Mouse (Mus musculus): Measurements from ENCODE around the gene Prlh.

The Prlh gene

DNA sequence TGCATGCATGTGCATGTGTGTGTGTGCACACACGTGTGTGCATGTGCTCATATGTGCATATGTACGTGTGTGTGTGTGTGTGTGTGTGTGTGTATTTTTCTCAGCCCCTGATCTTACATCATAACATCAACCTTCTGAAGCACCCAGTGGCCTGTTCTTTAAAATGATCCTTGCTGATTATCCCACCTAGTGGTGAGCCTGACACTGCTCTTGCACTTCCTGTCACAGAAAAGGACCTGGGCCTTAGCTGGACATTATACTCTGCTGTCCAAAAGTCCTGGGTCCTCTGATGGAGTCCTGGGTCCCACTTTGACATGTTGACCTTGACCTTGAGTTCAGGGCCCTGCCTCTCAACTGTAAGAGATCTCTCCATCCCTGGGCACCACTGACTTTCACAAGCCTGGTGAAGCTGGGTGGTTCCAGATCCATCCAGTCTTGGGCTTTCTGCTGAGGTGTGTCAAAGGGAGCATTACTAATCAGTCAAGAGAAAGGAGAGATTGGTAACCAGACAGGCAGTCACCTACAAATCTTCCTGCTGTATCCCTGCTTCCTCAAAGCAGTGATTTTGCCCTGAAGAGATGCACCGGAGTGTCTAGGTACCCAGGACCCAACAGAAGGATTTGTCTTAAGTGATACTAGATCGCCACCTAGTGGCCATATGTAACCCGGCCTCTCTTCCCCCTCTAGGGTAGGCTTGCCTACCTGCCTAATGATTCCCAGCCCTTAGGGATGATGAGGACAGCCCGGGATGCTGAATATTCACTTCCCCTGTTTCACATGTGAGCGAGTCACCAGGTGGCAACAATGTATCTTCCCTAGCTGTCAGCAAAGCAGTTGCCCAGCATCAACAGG, 3.6 kb downstream of the Prlh start:
- peak; percentile 70 for DNase-seq

DNA sequence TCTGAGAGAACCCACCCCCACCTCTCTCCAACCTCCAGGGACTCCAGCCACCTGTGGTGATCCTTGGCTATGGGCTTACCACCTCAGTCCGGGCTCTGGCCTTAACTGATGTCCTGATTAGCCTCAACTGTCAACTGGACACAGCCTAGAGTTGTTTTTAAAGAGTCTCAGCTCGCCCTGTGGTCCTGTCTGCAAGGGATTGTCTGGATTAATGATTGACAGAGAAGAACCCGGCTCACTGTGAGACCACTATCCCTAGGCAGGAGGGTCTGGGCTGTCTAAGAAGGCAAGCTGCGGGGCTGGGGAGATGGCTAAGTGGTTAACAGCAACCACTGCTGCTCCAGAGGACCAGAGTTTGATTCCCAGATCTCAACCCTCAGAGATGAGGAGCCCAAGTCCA, 9.6 kb downstream of the Prlh start:
- no peak for DNase-seq

GRCm38 (mm10) chr1:90962994-90963393, 10.1 kb downstream of the Prlh start:
- DNase-seq: no peak

- DNase-seq: no peak
These were observed 14.7 kb downstream of the Prlh start for GRCm38 (mm10) chr1:90967583-90967982.

- DNase-seq: no peak
These were observed 15.7 kb downstream of the Prlh start for GRCm38 (mm10) chr1:90968649-90969048.

GRCm38 (mm10) chr1:90969347-90969784, 16.5 kb downstream of the Prlh start, which contains the start of gene Rab17:
TSS of gene Rab17 (minus strand) at chr1:90969661.
- DNase-seq: no peak

DNA sequence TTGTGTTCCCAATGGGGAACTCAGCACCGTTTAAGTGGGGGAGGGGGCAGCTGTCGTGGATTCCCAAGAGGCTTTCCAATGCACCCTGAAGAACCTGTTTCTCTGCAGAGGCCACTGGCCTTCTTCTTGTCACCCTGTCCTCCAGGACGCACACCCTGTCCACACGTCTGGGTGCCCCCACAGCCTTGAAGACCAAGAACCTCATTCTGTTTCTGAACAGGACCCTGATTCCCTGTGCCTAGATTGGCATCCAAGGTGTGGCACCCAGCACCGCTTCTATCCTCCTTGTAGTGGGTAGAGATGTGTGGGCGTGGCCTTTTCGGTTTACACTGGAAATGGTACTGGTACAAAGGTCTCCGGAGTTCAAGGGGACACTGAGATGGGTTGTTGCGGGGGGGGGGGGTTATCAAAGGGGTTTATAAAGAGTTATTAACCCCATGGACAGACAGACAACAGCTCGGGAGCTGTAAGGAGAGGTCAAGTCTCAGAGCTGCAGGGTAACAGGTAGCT, 17.0 kb downstream of the Prlh start:
- DNase-seq: no peak

DNA sequence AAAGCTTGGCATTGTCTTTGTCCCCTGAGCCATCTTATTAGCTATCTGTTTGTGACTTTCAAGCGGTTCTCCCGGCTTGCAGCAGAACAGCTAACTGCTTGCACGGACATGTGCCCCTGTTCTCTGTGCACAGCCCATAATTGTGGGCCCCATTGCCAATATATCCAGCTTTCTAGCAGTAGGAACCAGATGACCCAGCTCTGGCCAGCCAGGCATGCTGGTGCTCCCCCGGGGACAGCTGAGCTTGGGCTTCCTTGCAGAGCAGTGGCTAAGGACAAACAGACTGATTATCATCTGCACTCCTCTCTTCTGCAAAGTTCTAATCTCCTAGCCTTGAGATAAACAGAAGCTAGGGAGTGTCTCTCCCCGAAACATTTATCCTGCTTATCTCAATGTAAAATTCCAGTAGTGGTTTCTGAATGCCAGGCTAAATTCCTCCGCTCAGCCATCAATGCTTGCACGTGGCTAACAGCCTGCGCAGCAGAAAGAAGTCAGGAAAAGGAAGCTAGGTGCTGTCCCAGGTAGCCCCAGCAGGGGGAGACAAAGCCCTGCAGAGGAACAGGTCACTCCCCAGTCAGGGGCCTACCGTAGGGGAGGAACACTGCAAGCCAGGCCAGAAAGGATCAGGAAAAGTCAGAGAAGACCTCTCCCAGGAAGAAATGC, 20.1 kb downstream of the Prlh start:
- DNase-seq: peak; percentile 91

DNA sequence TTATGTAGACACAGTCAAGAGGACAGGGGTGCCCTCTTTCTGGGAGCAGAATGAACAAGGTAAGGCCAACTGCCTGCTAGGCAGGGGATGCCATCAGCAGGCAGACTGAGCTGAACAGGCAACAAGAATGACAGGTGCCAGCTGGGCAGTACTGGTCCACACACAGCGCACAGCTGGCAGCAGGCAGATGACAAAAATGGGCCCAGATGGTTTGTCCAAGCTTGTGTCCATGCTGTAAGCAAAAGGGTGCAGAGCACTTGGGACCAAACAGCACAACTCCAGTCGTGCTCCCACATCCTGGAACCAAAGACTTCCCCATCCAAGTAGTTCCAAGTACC, 20.6 kb downstream of the Prlh start:
- no peak for DNase-seq

DNA sequence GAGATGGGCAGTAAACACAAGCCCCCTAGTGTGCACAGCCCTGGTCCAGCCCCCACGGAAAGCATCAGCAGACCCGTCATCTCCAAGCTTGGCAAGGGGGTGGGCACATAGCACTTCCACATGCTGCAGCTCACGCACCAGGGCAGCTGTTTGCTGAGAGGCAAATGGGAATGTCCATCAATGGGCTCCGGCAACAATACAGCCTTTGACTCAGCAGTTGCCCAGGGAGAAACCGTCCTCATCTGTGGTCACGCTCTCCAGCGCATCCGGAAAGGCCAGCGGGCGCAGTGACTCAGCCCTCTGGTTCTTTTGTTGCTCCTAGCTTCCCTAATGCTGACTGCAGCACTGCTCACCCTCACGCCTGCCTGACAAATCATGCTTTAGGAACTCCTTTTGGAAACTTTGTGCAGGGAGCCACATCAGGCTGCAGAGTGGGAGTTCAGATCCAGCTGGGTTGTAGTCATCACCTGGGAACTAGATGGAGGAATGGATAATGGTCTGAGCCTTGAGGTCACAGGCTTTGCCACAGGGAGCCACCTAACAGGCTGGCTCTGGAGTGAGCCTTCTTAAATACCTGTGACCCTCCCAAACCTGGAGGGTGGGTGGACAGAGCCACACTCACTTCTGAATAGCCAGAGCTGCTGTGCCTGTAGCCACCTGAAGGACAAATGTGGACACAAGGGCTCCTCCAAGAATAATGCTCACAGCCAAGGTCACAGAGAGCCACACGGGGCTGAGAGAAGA, 22.2 kb downstream of the Prlh start:
- DNase-seq: no peak

DNA sequence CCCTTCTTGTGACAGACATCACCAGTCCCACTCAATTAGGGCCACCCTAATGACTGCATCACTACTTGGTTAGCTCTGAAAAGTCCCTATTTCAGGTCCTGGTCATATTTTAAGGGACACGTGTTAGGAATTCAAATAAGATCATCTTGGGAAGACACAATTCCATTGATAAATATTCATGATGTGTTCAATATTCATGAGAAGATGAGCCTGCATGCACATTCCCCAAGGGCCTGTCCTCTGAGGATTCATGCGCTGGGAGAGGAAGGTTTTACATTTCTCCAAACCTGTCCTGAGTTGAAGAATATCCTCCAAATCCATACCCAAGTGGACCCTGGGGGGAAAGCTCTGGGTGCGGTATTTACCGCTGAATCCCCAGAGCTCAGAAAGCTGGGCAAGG, 23.1 kb downstream of the Prlh start:
- no peak for DNase-seq

GRCm38 (mm10) chr1:90980638-90981330, 27.9 kb downstream of the Prlh start:
- no peak for DNase-seq

DNA sequence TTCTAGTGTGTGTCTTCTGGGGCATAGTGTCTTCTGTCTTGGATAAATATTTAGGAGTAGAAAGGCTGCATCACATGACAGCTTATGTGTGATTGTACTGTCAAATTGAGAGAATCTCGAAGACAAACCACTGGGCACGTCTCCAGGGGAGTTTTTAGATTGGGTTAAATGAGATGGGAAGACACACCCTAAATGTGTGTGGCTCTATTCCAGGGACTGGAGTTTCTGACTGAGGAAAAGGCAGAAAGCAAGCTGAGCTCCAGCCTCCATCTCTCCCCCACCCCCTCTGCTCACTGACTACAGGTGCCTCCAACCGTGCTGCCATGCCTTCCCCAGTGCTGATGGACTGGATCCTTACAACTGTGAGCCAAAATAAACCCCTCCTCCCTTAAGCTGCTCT, 28.4 kb downstream of the Prlh start:
- DNase-seq: no peak

DNA sequence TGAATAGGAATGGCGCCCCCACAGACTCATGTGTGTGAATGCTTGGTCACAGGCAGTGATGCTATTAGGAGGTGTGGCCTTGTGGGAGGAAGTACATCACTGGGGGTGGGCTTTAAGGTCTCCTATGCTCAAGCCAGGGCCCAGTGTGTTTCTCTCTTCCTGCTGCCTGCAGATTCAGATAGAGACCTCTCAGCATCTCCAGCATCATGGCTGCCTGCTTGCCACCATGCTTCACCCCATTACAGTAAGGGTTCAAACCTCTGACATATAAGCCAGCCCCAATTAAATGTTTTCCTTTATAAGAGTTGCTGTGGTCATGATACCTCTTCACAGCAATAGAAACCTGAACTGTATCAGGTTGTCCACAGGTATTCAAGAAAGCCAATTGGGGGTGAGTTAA, 43.0 kb downstream of the Prlh start:
- no peak for DNase-seq

GRCm38 (mm10) chr1:90997136-90997535, 44.2 kb downstream of the Prlh start:
- DNase-seq: no peak

DNA sequence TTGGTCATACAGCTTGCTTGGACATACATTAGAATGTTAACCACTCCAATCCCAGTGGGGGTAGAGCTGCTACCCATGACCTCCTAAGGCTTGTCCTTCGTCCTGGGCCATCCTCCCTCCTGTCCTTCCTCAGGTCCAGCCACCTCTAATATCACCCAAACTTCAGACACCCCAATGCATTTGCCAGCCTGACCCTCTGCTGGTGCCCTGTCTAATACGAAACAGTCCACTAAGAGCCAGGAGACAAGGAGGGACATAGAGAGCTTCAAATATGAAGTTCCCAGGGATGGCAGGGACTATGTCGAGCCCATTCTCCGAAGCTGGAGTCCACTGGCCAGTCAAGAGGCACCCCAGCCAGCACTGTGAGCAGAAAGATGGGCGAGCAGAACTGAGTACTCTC, 44.7 kb downstream of the Prlh start:
- no peak for DNase-seq

GRCm38 (mm10) chr1:90998268-90998890, 45.5 kb downstream of the Prlh start, which contains the start of gene Lrrfip1:
TSS of gene Lrrfip1 (plus strand) at chr1:90998737.
- no peak for DNase-seq

DNA sequence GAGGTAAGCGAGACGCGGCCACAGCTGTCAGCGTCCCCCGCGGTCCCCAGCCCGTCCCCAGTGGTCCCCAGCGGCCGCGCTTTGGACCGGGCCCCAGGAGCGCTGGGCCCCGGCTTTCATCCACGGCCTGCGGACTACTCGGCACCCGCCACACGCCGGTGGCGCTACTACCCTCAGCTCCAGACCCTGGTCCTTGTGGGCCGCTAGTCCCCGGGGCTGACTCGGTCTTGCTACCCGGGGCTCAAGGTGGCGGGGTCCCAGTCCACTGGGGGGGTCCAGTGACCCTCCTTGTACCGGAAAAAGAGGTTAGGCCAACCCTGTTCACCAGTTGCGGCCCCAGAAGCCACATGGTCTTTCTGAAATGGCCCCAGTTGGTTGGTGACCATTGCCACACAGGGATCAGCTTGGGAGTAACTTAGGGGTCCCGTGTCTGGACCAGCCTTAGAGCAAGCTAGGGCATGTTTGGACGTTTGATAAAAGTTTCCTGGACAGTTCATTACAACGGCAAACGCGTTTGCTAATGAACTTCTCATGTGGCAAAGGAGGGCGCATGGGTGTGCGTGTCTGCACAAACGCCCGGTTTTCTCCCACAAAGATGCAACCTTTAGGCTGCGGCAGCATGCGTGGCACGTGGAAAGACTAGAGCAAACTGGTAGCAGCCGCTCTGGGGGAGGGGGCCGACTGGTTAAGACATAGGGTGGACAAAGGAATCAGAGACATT, 46.1 kb downstream of the Prlh start:
- no peak for DNase-seq

GRCm38 (mm10) chr1:90999911-91000601, 47.1 kb downstream of the Prlh start:
- no peak for DNase-seq

GRCm38 (mm10) chr1:91001101-91001500, 48.2 kb downstream of the Prlh start:
- DNase-seq: no peak

Measured in thymus, postnatal 14 days (tissue).